Mouse (Mus musculus): ENCODE results near the gene Man2b2. TPM values are rescaled to one million over a fixed set of nuclear protein-coding genes. Genes with fewer than 3 reads are reported as not detected.

The Man2b2 gene
- polyA plus RNA-seq, 1 experiment: 9.7 TPM

DNA sequence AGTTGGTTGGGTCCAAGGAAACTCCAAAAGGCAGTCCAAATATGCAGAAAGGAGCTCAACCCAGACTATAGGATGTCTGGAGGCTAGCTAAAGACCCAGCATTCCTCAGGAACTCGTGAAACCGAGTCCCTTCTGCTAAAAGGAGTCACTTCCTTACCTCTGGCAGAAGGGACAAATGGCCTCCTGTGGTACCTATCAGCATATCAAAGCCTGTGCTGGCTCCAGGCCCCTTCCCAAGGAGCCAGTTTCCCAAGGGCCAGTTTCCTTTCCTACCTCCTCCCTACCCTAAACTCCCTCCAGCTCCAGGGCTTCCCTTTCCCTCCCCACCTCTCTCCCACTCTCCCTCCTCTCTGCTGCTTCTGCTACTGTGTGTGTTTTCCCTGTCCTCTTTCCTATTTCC is 53.3 kb downstream of the Man2b2 start:
- Histone ChIP-seq H3K36me3 (ENCODE audit: control insufficient read depth, insufficient read depth) (no peaks in the 10 kb centered on the region), H3ac (ENCODE audit: control insufficient read depth, insufficient read length) (no peak overlapping the region), H3K4me2 (ENCODE audit: low read depth) (no peak overlapping the region), H3K4me3 (no peak overlapping the region), H3K27me3 (ENCODE audit: control insufficient read depth, insufficient read depth, insufficient read length) (peaks cover 10% of the 10 kb centered on the region), H3K79me2 (ENCODE audit: control insufficient read depth, insufficient read depth) (no peaks in the 10 kb centered on the region)
- TF ChIP-seq TCF12 (IDR thresholded peaks at IDR 0.05; ENCODE audit: insufficient read depth, poor library complexity, severe bottlenecking) (no peak), USF1 (IDR thresholded peaks at IDR 0.05; ENCODE audit: low read depth) (no peak), REST (IDR thresholded peaks at IDR 0.05; ENCODE audit: insufficient read depth, insufficient read length) (no peak), POLR2AphosphoS2 (IDR thresholded peaks at IDR 0.05; ENCODE audit: insufficient read length, low read depth) (no peak), CEBPB (IDR thresholded peaks at IDR 0.05; ENCODE audit: insufficient read depth, poor library complexity, severe bottlenecking) (no peak), SRF (IDR thresholded peaks at IDR 0.05; ENCODE audit: control insufficient read depth, insufficient read length, low read depth) (no peak)

DNA sequence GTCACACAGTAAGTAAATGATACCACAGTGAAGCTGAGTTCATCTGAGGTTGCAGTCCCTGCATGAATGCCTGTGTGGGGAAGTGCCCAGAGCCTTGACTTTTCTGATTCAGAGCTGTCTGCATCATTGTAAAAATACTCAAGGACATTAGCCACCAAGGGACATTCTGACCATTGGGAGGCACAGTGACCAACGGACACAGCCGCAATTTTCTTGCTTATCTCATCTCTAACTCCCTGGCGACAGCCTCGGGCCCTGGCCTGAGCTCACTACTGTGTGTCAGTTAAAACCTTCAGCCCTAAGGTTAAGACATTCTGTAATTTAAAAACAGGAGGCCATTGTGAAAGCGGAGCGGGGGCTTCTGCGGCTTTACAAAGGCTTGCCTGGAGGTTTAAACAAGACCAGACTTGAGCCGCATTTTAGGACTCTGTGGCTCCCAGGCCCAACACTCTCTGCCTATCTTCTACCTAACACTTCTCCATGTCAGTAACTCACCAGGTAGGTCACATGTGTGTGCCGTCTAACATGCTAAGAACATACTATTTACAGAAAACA is 54.4 kb downstream of the Man2b2 start:
- H3K4me2 ChIP-seq (ENCODE audit: low read depth): peak overlapping the region; percentile 18
- no peak overlapping the region for H3ac ChIP-seq (ENCODE audit: control insufficient read depth, insufficient read length)
- no peak for TF ChIP-seq MAX (IDR thresholded peaks at IDR 0.05; ENCODE audit: low read depth)
- no peak for TF ChIP-seq POLR2A (IDR thresholded peaks at IDR 0.05; ENCODE audit: insufficient read length, low read depth)
- TF ChIP-seq USF1 (IDR thresholded peaks at IDR 0.05; ENCODE audit: low read depth): no peak
- no peak for TF ChIP-seq CEBPB (IDR thresholded peaks at IDR 0.05; ENCODE audit: insufficient read depth, poor library complexity, severe bottlenecking)
- no peak for TF ChIP-seq MYOD1 (IDR thresholded peaks at IDR 0.05; ENCODE audit: control insufficient read depth in 1 of 3, insufficient read length in 2 of 3, low read depth in 2 of 3)
- H3K36me3 ChIP-seq (ENCODE audit: control insufficient read depth, insufficient read depth): no peaks in the 10 kb centered on the region
- no peaks in the 10 kb centered on the region for H3K79me2 ChIP-seq (ENCODE audit: control insufficient read depth, insufficient read depth)
- H3K4me3 ChIP-seq: no peak overlapping the region
- peaks cover 10% of the 10 kb centered on the region for H3K27me3 ChIP-seq (ENCODE audit: control insufficient read depth, insufficient read depth, insufficient read length)

DNA sequence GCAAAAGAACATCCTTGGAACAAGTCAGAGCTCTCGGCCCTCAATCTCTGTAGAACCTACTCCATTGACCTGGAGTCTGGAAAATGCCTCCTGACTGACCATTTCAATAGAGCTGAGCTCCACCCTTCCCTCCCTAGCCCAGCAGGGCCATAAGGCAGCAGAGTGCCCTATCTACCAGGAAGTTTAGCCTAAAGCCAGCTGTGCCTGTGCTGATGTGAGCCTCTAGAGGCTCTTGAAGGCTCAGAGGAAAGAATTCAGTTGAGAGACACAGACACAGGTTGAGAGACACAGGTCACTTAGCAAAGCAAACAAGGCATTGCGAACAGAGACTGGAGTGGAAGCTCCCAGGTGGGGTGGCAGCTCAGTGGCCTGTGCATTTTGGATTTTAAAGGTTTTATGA is 55.1 kb downstream of the Man2b2 start:
- TF ChIP-seq MAX (IDR thresholded peaks at IDR 0.05; ENCODE audit: low read depth) (no peak), SRF (IDR thresholded peaks at IDR 0.05; ENCODE audit: control insufficient read depth, insufficient read length, low read depth) (no peak), MYOD1 (IDR thresholded peaks at IDR 0.05; ENCODE audit: control insufficient read depth in 1 of 3, insufficient read length in 2 of 3, low read depth in 2 of 3) (no peak)
- H3K27me3 ChIP-seq (ENCODE audit: control insufficient read depth, insufficient read depth, insufficient read length): peaks cover 10% of the 10 kb centered on the region
- H3ac ChIP-seq (ENCODE audit: control insufficient read depth, insufficient read length): no peak overlapping the region
- no peak overlapping the region for H3K4me2 ChIP-seq (ENCODE audit: low read depth)
- no peak overlapping the region for H3K4me3 ChIP-seq
- no peaks in the 10 kb centered on the region for H3K79me2 ChIP-seq (ENCODE audit: control insufficient read depth, insufficient read depth)
- no peaks in the 10 kb centered on the region for H3K36me3 ChIP-seq (ENCODE audit: control insufficient read depth, insufficient read depth)

DNA sequence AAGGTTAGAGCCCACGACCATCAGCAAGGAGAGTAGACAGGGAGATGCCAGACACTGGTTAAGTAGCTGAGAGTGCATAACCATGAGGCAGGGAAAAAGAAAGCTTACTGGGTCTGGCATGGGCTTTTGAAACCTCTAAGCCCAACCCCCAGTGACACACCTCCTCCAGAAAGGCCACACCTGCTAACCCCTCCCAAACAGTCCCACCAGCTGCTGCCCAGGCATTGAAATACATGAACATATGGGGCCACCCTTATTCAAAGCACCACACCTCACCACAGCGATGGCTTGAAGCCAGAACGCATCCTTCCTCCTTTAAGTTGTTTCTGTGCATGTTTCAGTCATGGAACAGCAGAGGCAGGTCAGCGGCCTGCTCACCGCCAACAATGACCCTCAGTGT is 57.9 kb downstream of the Man2b2 start:
- Histone ChIP-seq H3K79me2 (ENCODE audit: control insufficient read depth, insufficient read depth) (no peaks in the 10 kb centered on the region), H3K27me3 (ENCODE audit: control insufficient read depth, insufficient read depth, insufficient read length) (peaks cover 9% of the 10 kb centered on the region), H3K4me3 (no peak overlapping the region), H3ac (ENCODE audit: control insufficient read depth, insufficient read length) (no peak overlapping the region), H3K36me3 (ENCODE audit: control insufficient read depth, insufficient read depth) (no peaks in the 10 kb centered on the region), H3K4me2 (ENCODE audit: low read depth) (no peak overlapping the region)
- TF ChIP-seq MYOD1 (IDR thresholded peaks at IDR 0.05; ENCODE audit: control insufficient read depth in 1 of 3, insufficient read length in 2 of 3, low read depth in 2 of 3): peak in 1 of 3 experiments; percentile 4
- no peak for TF ChIP-seq TCF12 (IDR thresholded peaks at IDR 0.05; ENCODE audit: insufficient read depth, poor library complexity, severe bottlenecking)
- TF ChIP-seq MYOG (IDR thresholded peaks at IDR 0.05; ENCODE audit: control insufficient read depth in 1 of 3, insufficient read depth in 1 of 3, insufficient read length in 2 of 3, low read depth in 2 of 3): no peak
- TF ChIP-seq USF1 (IDR thresholded peaks at IDR 0.05; ENCODE audit: low read depth): no peak
- no peak for TF ChIP-seq TCF3 (IDR thresholded peaks at IDR 0.05; ENCODE audit: insufficient read length, low read depth)
- no peak for TF ChIP-seq POLR2A (IDR thresholded peaks at IDR 0.05; ENCODE audit: insufficient read length, low read depth)

DNA sequence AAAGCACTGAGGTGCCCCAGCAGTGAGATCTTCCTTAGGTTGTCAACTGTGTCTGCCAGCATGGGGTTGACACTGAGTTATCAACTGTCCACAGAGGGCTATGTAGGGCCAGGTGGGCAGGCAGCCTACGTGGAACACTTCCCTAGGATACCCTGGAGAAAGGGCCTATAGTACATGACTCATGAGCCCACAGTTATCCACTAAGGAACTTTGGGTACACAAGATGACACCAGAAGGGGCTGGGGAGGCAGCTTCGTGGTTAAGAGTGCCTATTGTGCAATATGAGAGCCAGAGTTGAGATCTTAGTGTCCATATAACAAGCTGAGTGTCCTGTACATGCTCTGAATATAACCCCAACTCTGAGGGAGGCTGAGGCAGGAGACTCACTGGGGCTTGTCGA is 60.9 kb downstream of the Man2b2 start:
- Histone ChIP-seq H3K27me3 (ENCODE audit: control insufficient read depth, insufficient read depth, insufficient read length) (no peaks in the 10 kb centered on the region), H3K4me3 (no peak overlapping the region), H3K4me2 (ENCODE audit: low read depth) (no peak overlapping the region), H3ac (ENCODE audit: control insufficient read depth, insufficient read length) (no peak overlapping the region), H3K36me3 (ENCODE audit: control insufficient read depth, insufficient read depth) (no peaks in the 10 kb centered on the region), H3K79me2 (ENCODE audit: control insufficient read depth, insufficient read depth) (no peaks in the 10 kb centered on the region)
- TF ChIP-seq POLR2A (IDR thresholded peaks at IDR 0.05; ENCODE audit: insufficient read length, low read depth): no peak
- TF ChIP-seq E2F4 (IDR thresholded peaks at IDR 0.05; ENCODE audit: insufficient read depth): no peak
- no peak for TF ChIP-seq CEBPB (IDR thresholded peaks at IDR 0.05; ENCODE audit: insufficient read depth, poor library complexity, severe bottlenecking)
- TF ChIP-seq TCF3 (IDR thresholded peaks at IDR 0.05; ENCODE audit: insufficient read length, low read depth): no peak
- TF ChIP-seq TCF12 (IDR thresholded peaks at IDR 0.05; ENCODE audit: insufficient read depth, poor library complexity, severe bottlenecking): no peak
- no peak for TF ChIP-seq REST (IDR thresholded peaks at IDR 0.05; ENCODE audit: insufficient read depth, insufficient read length)
- no peak for TF ChIP-seq MAX (IDR thresholded peaks at IDR 0.05; ENCODE audit: low read depth)
- no peak for TF ChIP-seq POLR2AphosphoS2 (IDR thresholded peaks at IDR 0.05; ENCODE audit: insufficient read length, low read depth)
- TF ChIP-seq MYOD1 (IDR thresholded peaks at IDR 0.05; ENCODE audit: control insufficient read depth in 1 of 3, insufficient read length in 2 of 3, low read depth in 2 of 3): no peak
- TF ChIP-seq USF1 (IDR thresholded peaks at IDR 0.05; ENCODE audit: low read depth): no peak
- TF ChIP-seq SRF (IDR thresholded peaks at IDR 0.05; ENCODE audit: control insufficient read depth, insufficient read length, low read depth): no peak
- no peak for TF ChIP-seq MYOG (IDR thresholded peaks at IDR 0.05; ENCODE audit: control insufficient read depth in 1 of 3, insufficient read depth in 1 of 3, insufficient read length in 2 of 3, low read depth in 2 of 3)

All from myocyte (in vitro differentiated cells).